Comparison of ENCODE assay signal across 21 mouse cellular contexts in genomic region chr2:32924306-32924844, GRCm38 (mm10). TPM values are rescaled to one million over a fixed set of nuclear protein-coding genes. Genes with fewer than 3 reads are reported as not detected.
DNase-seq lines count a peak whose midpoint lies in the region; ATAC-seq and TF ChIP-seq lines count a peak whose summit lies in the region.
"Had no signal": no experiment of that assay in that cellular context is flagged by ENCODE, and none has a peak within 500 bp of the region (broad histone marks: within the 10 kb centered on the region; RNA-seq: fewer than 3 reads in every experiment).

No protein-coding gene starts in this region.

- H3K4me2 ChIP-seq in midbrain, embryonic 13.5 days (replicated peaks), result no peak overlapping the region
- H3K4me2 ChIP-seq in midbrain, embryonic 16.5 days (ENCODE audit: low read length), result no peak overlapping the region
- H3K4me2 ChIP-seq in myocyte (ENCODE audit: low read depth), result no peak overlapping the region
- H3K4me2 ChIP-seq: forebrain, embryonic 13.5 days; heart, embryonic 11.5 days; hindbrain, embryonic 13.5 days had no signal

- no peak overlapping the region for H3ac ChIP-seq in myocyte (ENCODE audit: control insufficient read depth, insufficient read length)

- H3K27me3 ChIP-seq in midbrain, embryonic 13.5 days, result no peaks in the 10 kb centered on the region
- H3K27me3 ChIP-seq in midbrain, embryonic 16.5 days (ENCODE audit: control insufficient read depth, insufficient read depth, low read depth, low read length), result no peaks in the 10 kb centered on the region
- no peaks in the 10 kb centered on the region for H3K27me3 ChIP-seq in myocyte (ENCODE audit: control insufficient read depth, insufficient read depth, insufficient read length)
- H3K27me3 ChIP-seq: forebrain, embryonic 13.5 days; hindbrain, embryonic 13.5 days; Patski had no signal

- no peaks in the 10 kb centered on the region for H3K79me2 ChIP-seq in myocyte (ENCODE audit: control insufficient read depth, insufficient read depth)

- DNase-seq in ES-CJ7 (ENCODE audit: low read depth, low spot score) (peak; percentile 68), ZHBTc4 (ENCODE audit: low read depth, low spot score) (peak; percentile 79)
- DNase-seq in kidney, postnatal 4 days, result no peak
- no peak for DNase-seq in right cerebral cortex, postnatal 25 days
- DNase-seq: adrenal gland, adult 8-10 months; adrenal gland, postnatal 25 days; cerebellum, adult 18-20 months; cerebellum, adult 9-10 months; cerebellum, postnatal 14 days; gastrocnemius, postnatal 10 days had no signal

- 0 out of 2 replicates have a peak overlapping the region, but pooled peaks have one; percentile 28 for H3K9ac ChIP-seq in midbrain, embryonic 13.5 days (replicated peaks)
- H3K9ac ChIP-seq in midbrain, embryonic 16.5 days (ENCODE audit: low read depth, low read length), result no peak overlapping the region
- H3K9ac ChIP-seq: forebrain, embryonic 13.5 days; hindbrain, embryonic 13.5 days had no signal

- H3K36me3 ChIP-seq in midbrain, embryonic 13.5 days, result peaks cover 85% of the 10 kb centered on the region
- H3K36me3 ChIP-seq in midbrain, embryonic 16.5 days (ENCODE audit: control insufficient read depth, insufficient read depth, low read length), result peaks cover 31% of the 10 kb centered on the region
- peaks cover 34% of the 10 kb centered on the region for H3K36me3 ChIP-seq in myocyte (ENCODE audit: control insufficient read depth, insufficient read depth)

- H3K4me3 ChIP-seq in midbrain, embryonic 13.5 days (replicated peaks), result no peak overlapping the region
- no peak overlapping the region for H3K4me3 ChIP-seq in midbrain, embryonic 16.5 days (ENCODE audit: low read depth, low read length)
- no peak overlapping the region for H3K4me3 ChIP-seq in myocyte
- H3K4me3 ChIP-seq: forebrain, embryonic 10.5 days; forebrain, embryonic 13.5 days; hindbrain, embryonic 13.5 days had no signal

- no peaks in the 10 kb centered on the region for H3K9me3 ChIP-seq in midbrain, embryonic 13.5 days
- no peaks in the 10 kb centered on the region for H3K9me3 ChIP-seq in midbrain, embryonic 16.5 days (replicated peaks; ENCODE audit: control insufficient read depth, low read length, poor library complexity, severe bottlenecking)
- H3K9me3 ChIP-seq: forebrain, embryonic 10.5 days; forebrain, embryonic 13.5 days; G1E; hindbrain, embryonic 13.5 days had no signal

- no peaks in the 10 kb centered on the region for H3K4me1 ChIP-seq in midbrain, embryonic 13.5 days (replicated peaks)
- no peaks in the 10 kb centered on the region for H3K4me1 ChIP-seq in midbrain, embryonic 16.5 days (ENCODE audit: control insufficient read depth, insufficient read depth, low read length)
- H3K4me1 ChIP-seq: forebrain, embryonic 13.5 days had no signal

- ATAC-seq in midbrain, embryonic 13.5 days, result no peak
- no peak for ATAC-seq in midbrain, embryonic 16.5 days
- ATAC-seq: activated CD4-positive, CD25-positive, alpha-beta regulatory T cell, adult 4 months; CD4-positive, CD25-positive, alpha-beta regulatory T cell, adult 4 months; forebrain, embryonic 13.5 days; Patski had no signal

- H3K27ac ChIP-seq in midbrain, embryonic 13.5 days, result no peak overlapping the region
- H3K27ac ChIP-seq in midbrain, embryonic 16.5 days (ENCODE audit: low read length), result no peak overlapping the region
- H3K27ac ChIP-seq: forebrain, embryonic 10.5 days; forebrain, embryonic 13.5 days; hindbrain, embryonic 13.5 days had no signal

- TF ChIP-seq POLR2A in myocyte (IDR thresholded peaks at IDR 0.05; ENCODE audit: insufficient read length, low read depth), result no peak

- WGBS in midbrain, embryonic 13.5 days, result 71% methylated on average over 10 of the region's 10 CpGs
- WGBS in midbrain, embryonic 16.5 days, result 69% methylated on average over 10 of the region's 10 CpGs

TF ChIP-seq in myocyte, 11 proteins besides CTCF, POLR2A, EP300 and RAD21:
- TF ChIP-seq TCF3 (IDR thresholded peaks at IDR 0.05; ENCODE audit: insufficient read length, low read depth), result no peak
- peak; percentile 68 for TF ChIP-seq POLR2AphosphoS2 (IDR thresholded peaks at IDR 0.05; ENCODE audit: insufficient read length, low read depth)

RNA-seq across cellular contexts. Expression of gene Rpl12, which starts 37.0 kb away (rescaled TPM):
- polyA plus RNA-seq in midbrain, embryonic 13.5 days (2015; fragmentation: Nextera tagmentation; extraction: Ambion mirVana), result 88.9 and 96.0 TPM in 2 replicates
- 76.2 and 81.9 TPM in 2 replicates for polyA plus RNA-seq in midbrain, embryonic 16.5 days (2015; fragmentation: Nextera tagmentation; extraction: Ambion mirVana)
- 2,628 TPM for polyA plus RNA-seq in myocyte (2012; fragmentation: generic; extraction: Trizol)

RNA-seq across cellular contexts. Expression of gene Lrsam1, which starts 37.0 kb away (rescaled TPM):
- polyA plus RNA-seq in midbrain, embryonic 13.5 days (2015; fragmentation: Nextera tagmentation; extraction: Ambion mirVana), result 18.1 and 21.1 TPM in 2 replicates
- polyA plus RNA-seq in midbrain, embryonic 16.5 days (2015; fragmentation: Nextera tagmentation; extraction: Ambion mirVana), result 24.7 and 29.0 TPM in 2 replicates
- 11.5 TPM for polyA plus RNA-seq in myocyte (2012; fragmentation: generic; extraction: Trizol)

RNA-seq across cellular contexts. Expression of gene Fam129b, which starts 48.5 kb away (rescaled TPM):
- polyA plus RNA-seq in midbrain, embryonic 13.5 days (2015; fragmentation: Nextera tagmentation; extraction: Ambion mirVana), result 20.9 and 27.5 TPM in 2 replicates
- 25.3 and 27.4 TPM in 2 replicates for polyA plus RNA-seq in midbrain, embryonic 16.5 days (2015; fragmentation: Nextera tagmentation; extraction: Ambion mirVana)
- polyA plus RNA-seq in myocyte (2012; fragmentation: generic; extraction: Trizol), result 204 TPM

RNA-seq across cellular contexts. Expression of gene Slc2a8, which starts 57.5 kb away (rescaled TPM):
- 19.2 and 20.6 TPM in 2 replicates for polyA plus RNA-seq in midbrain, embryonic 13.5 days (2015; fragmentation: Nextera tagmentation; extraction: Ambion mirVana)
- polyA plus RNA-seq in midbrain, embryonic 16.5 days (2015; fragmentation: Nextera tagmentation; extraction: Ambion mirVana), result 20.7 and 21.7 TPM in 2 replicates
- polyA plus RNA-seq in myocyte (2012; fragmentation: generic; extraction: Trizol), result 13.5 TPM

Comparison
In these comparisons a context has a peak if more than half of its experiments do, and no peak if none do; other contexts are left out.
1. DNase-seq: peak in ES-CJ7 (single experiment) and ZHBTc4 (single experiment); none in kidney, postnatal 4 days (0 of 2) and right cerebral cortex, postnatal 25 days (single experiment).
2. RNA of gene Rpl12, which starts 37.0 kb away (polyA plus RNA-seq): 2,628 TPM in myocyte (single experiment); 88.9 to 96.0 TPM in midbrain, embryonic 13.5 days and 76.2 to 81.9 TPM in midbrain, embryonic 16.5 days; every median in the first group is over 10 times any median in the second.